Comparison of ENCODE assay signal across 9 mouse cellular contexts in genomic region chr11:53771001-53771744, GRCm38 (mm10). TPM values are rescaled to one million over a fixed set of nuclear protein-coding genes. Genes with fewer than 3 reads are reported as not detected.
A peak's percentile ranks its signal among the peaks of the same experiment; 100 is the strongest.
DNase-seq lines count a peak whose midpoint lies in the region; ATAC-seq and TF ChIP-seq lines count a peak whose summit lies in the region.
"Had no signal": no experiment of that assay in that cellular context is flagged by ENCODE, and none has a peak within 500 bp of the region (broad histone marks: within the 10 kb centered on the region; RNA-seq: fewer than 3 reads in every experiment).

No protein-coding gene starts in this region.

- intact Hi-C loops in left cerebral cortex, postnatal 14 days (cut with DNase I) = no loop called here

- peaks cover 19% of the 10 kb centered on the region for H3K4me1 ChIP-seq in kidney, embryonic 15.5 days
- H3K4me1 ChIP-seq in bone marrow macrophage, adult 2 months (ENCODE audit: control insufficient read depth, insufficient read depth, low read length) = peaks cover 48% of the 10 kb centered on the region
- H3K4me1 ChIP-seq in hindbrain, embryonic 12.5 days = peaks cover 5% of the 10 kb centered on the region
- H3K4me1 ChIP-seq in midbrain, embryonic 11.5 days (ENCODE audit: control insufficient read depth, insufficient read depth, low read length) = peaks cover 4% of the 10 kb centered on the region

- peaks cover 21% of the 10 kb centered on the region for H3K36me3 ChIP-seq in kidney, embryonic 15.5 days
- H3K36me3 ChIP-seq in hindbrain, embryonic 12.5 days = no peaks in the 10 kb centered on the region; the same call in 1 of the 2 replicates
- H3K36me3 ChIP-seq in midbrain, embryonic 11.5 days (ENCODE audit: control insufficient read depth, insufficient read depth, low read length) = no peaks in the 10 kb centered on the region

- no peak overlapping the region for H3K27ac ChIP-seq in kidney, embryonic 15.5 days
- H3K27ac ChIP-seq in bone marrow macrophage, adult 2 months (ENCODE audit: insufficient read depth, low read depth, low read length) = peak overlapping the region; percentile 20
- H3K27ac ChIP-seq in hindbrain, embryonic 12.5 days = no peak overlapping the region
- H3K27ac ChIP-seq in midbrain, embryonic 11.5 days (ENCODE audit: low read depth, low read length) = no peak overlapping the region

- no peak for TF ChIP-seq POLR2A in bone marrow macrophage, adult 2 months (IDR thresholded peaks at IDR 0.05; ENCODE audit: borderline replicate concordance, low read depth, low read length)

- ATAC-seq in kidney, embryonic 15.5 days (replicated peaks; ENCODE audit: low FRiP score) = no peak
- ATAC-seq in hindbrain, embryonic 12.5 days (ENCODE audit: low FRiP score) = no peak
- no peak for ATAC-seq in midbrain, embryonic 11.5 days (ENCODE audit: low FRiP score)

- no peaks in the 10 kb centered on the region for H3K9me3 ChIP-seq in kidney, embryonic 15.5 days (replicated peaks)
- no peaks in the 10 kb centered on the region for H3K9me3 ChIP-seq in hindbrain, embryonic 12.5 days (replicated peaks)
- no peaks in the 10 kb centered on the region for H3K9me3 ChIP-seq in midbrain, embryonic 11.5 days (ENCODE audit: control insufficient read depth, low read length)

- H3K4me2 ChIP-seq in kidney, embryonic 15.5 days = peak overlapping the region; percentile 96
- peak overlapping the region; percentile 74; the same call in 1 of the 2 replicates for H3K4me2 ChIP-seq in hindbrain, embryonic 12.5 days (replicated peaks)
- H3K4me2 ChIP-seq in midbrain, embryonic 11.5 days = peak overlapping the region; percentile 98

- H3K4me3 ChIP-seq in kidney, embryonic 15.5 days (replicated peaks) = peak overlapping the region; percentile 82
- H3K4me3 ChIP-seq in bone marrow macrophage, adult 2 months (ENCODE audit: insufficient read depth, low read length) = peak overlapping the region; percentile 99
- H3K4me3 ChIP-seq in hindbrain, embryonic 12.5 days = peak overlapping the region; percentile 52; the same call in 1 of the 2 replicates
- H3K4me3 ChIP-seq in midbrain, embryonic 11.5 days (ENCODE audit: low read depth, low read length) = peak overlapping the region; percentile 72

- TF ChIP-seq CTCF in bone marrow macrophage, adult 2 months (IDR thresholded peaks at IDR 0.05; ENCODE audit: low read depth, low read length) = no peak

- DNase-seq in kidney, adult 8-10 months = no peak
- DNase-seq in midbrain, embryonic 11.5 days (ENCODE audit: low spot score, missing footprints) = no peak
- no peak for DNase-seq in thymus, postnatal 4 days
- DNase-seq in embryo, embryonic 11 days = no peak
- no peak for DNase-seq in left cerebral cortex, postnatal 14 days (ENCODE audit: low spot score in 2 of 2)

- WGBS in kidney, embryonic 15.5 days = 80% methylated on average over 11 of the region's 11 CpGs
- 86% methylated on average over 11 of the region's 11 CpGs for WGBS in hindbrain, embryonic 12.5 days
- 81% methylated on average over 11 of the region's 11 CpGs for WGBS in midbrain, embryonic 11.5 days

- H3K9ac ChIP-seq in kidney, embryonic 15.5 days = no peak overlapping the region
- H3K9ac ChIP-seq in hindbrain, embryonic 12.5 days = no peak overlapping the region
- no peak overlapping the region for H3K9ac ChIP-seq in midbrain, embryonic 11.5 days (ENCODE audit: low read length)

- H3K27me3 ChIP-seq in kidney, embryonic 15.5 days = peaks cover 12% of the 10 kb centered on the region; the same call in 1 of the 2 replicates
- H3K27me3 ChIP-seq in hindbrain, embryonic 12.5 days = peaks cover 26% of the 10 kb centered on the region
- peaks cover 12% of the 10 kb centered on the region for H3K27me3 ChIP-seq in midbrain, embryonic 11.5 days (ENCODE audit: control insufficient read depth, insufficient read depth, low read length)

RNA-seq across cellular contexts. Expression of gene Irf1, which starts 1.4 kb away (rescaled TPM):
- polyA plus RNA-seq in kidney, embryonic 15.5 days (2015; fragmentation: Nextera tagmentation; extraction: Ambion mirVana) = 12.6 and 15.3 TPM in 2 replicates
- polyA plus RNA-seq in bone marrow macrophage, adult 2 months (2012; ENCODE audit: insufficient read depth, insufficient read length, missing spikeins) = 84.8 and 89.6 TPM in 2 replicates
- 4.1 and 4.5 TPM in 2 replicates for polyA plus RNA-seq in hindbrain, embryonic 12.5 days (2016; fragmentation: Nextera tagmentation; extraction: Ambion mirVana)
- polyA plus RNA-seq in midbrain, embryonic 11.5 days (2014; fragmentation: Nextera tagmentation; extraction: Ambion mirVana) = 2.8 and 3.7 TPM in 2 replicates
- total RNA-seq in left cerebral cortex, postnatal 14 days (2021) = 1 to 10 TPM; 4.5 to 5.5 TPM

RNA-seq across cellular contexts. Expression of gene Gm17334, which starts 1.8 kb away (rescaled TPM):
- 0.23 TPM in 1 of 2 replicates, not detected in the other for polyA plus RNA-seq in kidney, embryonic 15.5 days (2015; fragmentation: Nextera tagmentation; extraction: Ambion mirVana)
- not detected in 2 replicates for polyA plus RNA-seq in bone marrow macrophage, adult 2 months (2012; ENCODE audit: insufficient read depth, insufficient read length, missing spikeins)
- polyA plus RNA-seq in hindbrain, embryonic 12.5 days (2016; fragmentation: Nextera tagmentation; extraction: Ambion mirVana) = not detected in 2 replicates
- not detected in 2 replicates for polyA plus RNA-seq in midbrain, embryonic 11.5 days (2014; fragmentation: Nextera tagmentation; extraction: Ambion mirVana)
- under 1 TPM in 1 of 2 experiments, not detected in 1; 0.51 TPM for total RNA-seq in left cerebral cortex, postnatal 14 days (2021)
- total RNA-seq: neutrophil, adult 5-6 weeks had no signal

RNA-seq across cellular contexts. Expression of gene Il5, which starts 50.6 kb away (rescaled TPM):
- not detected in 2 replicates for polyA plus RNA-seq in kidney, embryonic 15.5 days (2015; fragmentation: Nextera tagmentation; extraction: Ambion mirVana)
- polyA plus RNA-seq in bone marrow macrophage, adult 2 months (2012; ENCODE audit: insufficient read depth, insufficient read length, missing spikeins) = not detected in 2 replicates
- polyA plus RNA-seq in hindbrain, embryonic 12.5 days (2016; fragmentation: Nextera tagmentation; extraction: Ambion mirVana) = not detected in 2 replicates
- polyA plus RNA-seq in midbrain, embryonic 11.5 days (2014; fragmentation: Nextera tagmentation; extraction: Ambion mirVana) = not detected in 2 replicates
- not detected for total RNA-seq in left cerebral cortex, postnatal 14 days (2021)
- total RNA-seq: neutrophil, adult 5-6 weeks had no signal
